Mouse (Mus musculus): ENCODE measurements around the gene Smdt1. TPM values are rescaled to one million over a fixed set of nuclear protein-coding genes. Genes with fewer than 3 reads are reported as not detected.
"Not testable (repeated sequence)": the region's sequence is repeated elsewhere in the genome, so short reads cannot be mapped to it uniquely, and the experiment has no call there.

Gene Smdt1
- total and polyA plus RNA-seq, 2 experiments = 137 to 165 TPM

GRCm38 (mm10) chr15:82354126-82354945 is 15.6 kb downstream of the Smdt1 start, which contains the start of gene Ndufa6:
TSS of gene Ndufa6 (minus strand) at chr15:82354322.
- WGBS = under 1% methylated on average over 57 of the region's 57 CpGs
- Histone ChIP-seq H3K27me3 (ENCODE audit: control insufficient read depth, insufficient read depth, low read length) (no peaks in the 10 kb centered on the region), H3K4me3 (ENCODE audit: insufficient read depth, low read depth, low read length) (peak within 1 kb of the TSS; percentile 90), H3K27ac (replicated peaks; ENCODE audit: insufficient read depth, low read depth, low read length) (peak within 1 kb of the TSS; percentile 95), H3K79me2 (ENCODE audit: control insufficient read depth, insufficient read depth, low read length) (peaks cover 21% of the 10 kb centered on the region), H3K9ac (ENCODE audit: low read depth, low read length) (peak within 1 kb of the TSS; percentile 97), H3K36me3 (ENCODE audit: control insufficient read depth, insufficient read depth, low read length) (peaks cover 11% of the 10 kb centered on the region), H3K4me1 (ENCODE audit: control insufficient read depth, insufficient read depth, low read length) (peaks cover 22% of the 10 kb centered on the region)
- TF ChIP-seq POLR2A (IDR thresholded peaks at IDR 0.05; ENCODE audit: extremely low read depth, insufficient read depth, low read length) = peak; percentile 94
- peak; percentile 97 for TF ChIP-seq CTCF (IDR thresholded peaks at IDR 0.05; ENCODE audit: low read depth, low read length)
- peak; percentile 97 for DNase-seq (ENCODE audit: extremely low read depth, low read depth, low spot score)

GRCm38 (mm10) chr15:82358431-82359260 is 19.9 kb downstream of the Smdt1 start:
- peak overlapping the region; percentile 61 for H3K27ac ChIP-seq (replicated peaks; ENCODE audit: insufficient read depth, low read depth, low read length)
- WGBS = 59% methylated on average over 22 of the region's 22 CpGs

GRCm38 (mm10) chr15:82361459-82362018 is 22.8 kb downstream of the Smdt1 start:
- peak; percentile 93 for DNase-seq (ENCODE audit: extremely low read depth, low read depth, low spot score)
- H3K4me1 ChIP-seq (ENCODE audit: control insufficient read depth, insufficient read depth, low read length) = peaks cover 17% of the 10 kb centered on the region
- peak overlapping the region; percentile 98 for H3K27ac ChIP-seq (replicated peaks; ENCODE audit: insufficient read depth, low read depth, low read length)
- no peaks in the 10 kb centered on the region for H3K36me3 ChIP-seq (ENCODE audit: control insufficient read depth, insufficient read depth, low read length)
- 0 out of 2 replicates have a peak, but pooled peaks have one; percentile 19 for TF ChIP-seq POLR2A (IDR thresholded peaks at IDR 0.05; ENCODE audit: extremely low read depth, insufficient read depth, low read length)
- peak; percentile 71 for TF ChIP-seq CTCF (IDR thresholded peaks at IDR 0.05; ENCODE audit: low read depth, low read length)
- H3K9ac ChIP-seq (ENCODE audit: low read depth, low read length) = peak overlapping the region; percentile 68
- WGBS = 8% methylated on average over 11 of the region's 11 CpGs
- H3K79me2 ChIP-seq (ENCODE audit: control insufficient read depth, insufficient read depth, low read length) = no peaks in the 10 kb centered on the region
- no peak overlapping the region for H3K4me3 ChIP-seq (ENCODE audit: insufficient read depth, low read depth, low read length)
- no peaks in the 10 kb centered on the region for H3K27me3 ChIP-seq (ENCODE audit: control insufficient read depth, insufficient read depth, low read length)

More at GRCm38 (mm10) chr15:82358431-82359260, 19.9 kb downstream of the Smdt1 start:
- DNase-seq (ENCODE audit: extremely low read depth, low read depth, low spot score) = peak; percentile 75
- Histone ChIP-seq H3K79me2 (ENCODE audit: control insufficient read depth, insufficient read depth, low read length) (peaks cover 4% of the 10 kb centered on the region), H3K4me3 (ENCODE audit: insufficient read depth, low read depth, low read length) (peak overlapping the region; percentile 37), H3K36me3 (ENCODE audit: control insufficient read depth, insufficient read depth, low read length) (no peaks in the 10 kb centered on the region), H3K4me1 (ENCODE audit: control insufficient read depth, insufficient read depth, low read length) (peaks cover 17% of the 10 kb centered on the region), H3K27me3 (ENCODE audit: control insufficient read depth, insufficient read depth, low read length) (no peaks in the 10 kb centered on the region), H3K9ac (ENCODE audit: low read depth, low read length) (peak overlapping the region; percentile 48)
- no peak for TF ChIP-seq POLR2A (IDR thresholded peaks at IDR 0.05; ENCODE audit: extremely low read depth, insufficient read depth, low read length)
- TF ChIP-seq CTCF (IDR thresholded peaks at IDR 0.05; ENCODE audit: low read depth, low read length) = no peak

GRCm38 (mm10) chr15:82362234-82362633 is 23.5 kb downstream of the Smdt1 start:
- H3K27me3 ChIP-seq (ENCODE audit: control insufficient read depth, insufficient read depth, low read length) = no peaks in the 10 kb centered on the region
- peak overlapping the region; percentile 27; the same call in 1 of the 2 replicates for H3K9ac ChIP-seq (ENCODE audit: low read depth, low read length)
- peaks cover 17% of the 10 kb centered on the region for H3K4me1 ChIP-seq (ENCODE audit: control insufficient read depth, insufficient read depth, low read length)
- no peaks in the 10 kb centered on the region for H3K79me2 ChIP-seq (ENCODE audit: control insufficient read depth, insufficient read depth, low read length)
- DNase-seq (ENCODE audit: extremely low read depth, low read depth, low spot score) = peak; percentile 60
- H3K27ac ChIP-seq (replicated peaks; ENCODE audit: insufficient read depth, low read depth, low read length) = peak overlapping the region; percentile 98
- no peak overlapping the region for H3K4me3 ChIP-seq (ENCODE audit: insufficient read depth, low read depth, low read length)
- 71% methylated on average over 4 of the region's 4 CpGs for WGBS
- H3K36me3 ChIP-seq (ENCODE audit: control insufficient read depth, insufficient read depth, low read length) = no peaks in the 10 kb centered on the region
- TF ChIP-seq CTCF (IDR thresholded peaks at IDR 0.05; ENCODE audit: low read depth, low read length) = no peak
- no peak for TF ChIP-seq POLR2A (IDR thresholded peaks at IDR 0.05; ENCODE audit: extremely low read depth, insufficient read depth, low read length)

- H3K36me3 ChIP-seq (ENCODE audit: control insufficient read depth, insufficient read depth, low read length); H3K27ac ChIP-seq (replicated peaks; ENCODE audit: insufficient read depth, low read depth, low read length); DNase-seq (ENCODE audit: extremely low read depth, low read depth, low spot score); H3K27me3 ChIP-seq (ENCODE audit: control insufficient read depth, insufficient read depth, low read length); H3K4me3 ChIP-seq (ENCODE audit: insufficient read depth, low read depth, low read length); H3K9ac ChIP-seq (ENCODE audit: low read depth, low read length); H3K79me2 ChIP-seq (ENCODE audit: control insufficient read depth, insufficient read depth, low read length): not testable (repeated sequence)
- peaks cover 16% of the 10 kb centered on the region for H3K4me1 ChIP-seq (ENCODE audit: control insufficient read depth, insufficient read depth, low read length)
- WGBS = 71% methylated on average over 9 of the region's 12 CpGs
Measured at GRCm38 (mm10) chr15:82363801-82364200, 25.0 kb downstream of the Smdt1 start.

GRCm38 (mm10) chr15:82364561-82364960 is 25.8 kb downstream of the Smdt1 start:
- peaks cover 15% of the 10 kb centered on the region for H3K4me1 ChIP-seq (ENCODE audit: control insufficient read depth, insufficient read depth, low read length)
- DNase-seq (ENCODE audit: extremely low read depth, low read depth, low spot score); H3K27me3 ChIP-seq (ENCODE audit: control insufficient read depth, insufficient read depth, low read length); H3K79me2 ChIP-seq (ENCODE audit: control insufficient read depth, insufficient read depth, low read length); H3K36me3 ChIP-seq (ENCODE audit: control insufficient read depth, insufficient read depth, low read length): not testable (repeated sequence)
- peak overlapping the region; percentile 76 for H3K27ac ChIP-seq (replicated peaks; ENCODE audit: insufficient read depth, low read depth, low read length)
- peak overlapping the region; percentile 42 for H3K4me3 ChIP-seq (ENCODE audit: insufficient read depth, low read depth, low read length)
- WGBS = 10% methylated on average over 6 of the region's 9 CpGs
- H3K9ac ChIP-seq (ENCODE audit: low read depth, low read length) = peak overlapping the region; percentile 67

Measured in liver, adult 2 months (tissue).